Mouse (Mus musculus): ENCODE results near the gene Hoxd11.

Hoxd11 gene

DNA sequence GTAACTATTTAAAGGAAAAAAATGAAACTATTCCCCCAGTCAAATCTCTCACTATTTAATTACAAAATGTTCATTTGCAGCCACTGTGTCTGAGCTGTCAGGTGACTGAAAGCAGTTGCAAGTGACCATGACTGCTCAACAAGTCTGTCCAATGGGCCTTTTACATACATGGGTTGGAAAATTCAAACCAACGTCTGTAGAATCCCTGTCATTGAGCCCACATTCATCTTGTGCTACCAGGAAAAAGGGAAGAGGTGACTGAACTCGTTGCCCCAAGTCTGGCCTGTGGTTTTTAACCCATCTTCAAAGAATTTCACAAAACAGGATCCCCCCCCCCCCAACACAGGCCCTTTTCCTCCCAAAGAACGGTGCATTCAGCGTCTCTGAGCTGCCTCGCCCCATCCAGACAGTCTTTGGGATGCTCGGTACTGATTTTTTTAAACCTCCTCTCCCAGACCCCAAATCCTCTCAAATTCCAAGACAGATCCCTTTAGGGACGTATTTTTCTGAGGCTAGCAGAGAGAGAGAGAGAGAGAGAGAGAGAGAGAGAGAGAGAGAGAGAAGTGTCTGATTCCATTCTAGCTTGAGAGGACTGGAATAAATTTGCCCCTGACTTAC, 16.6 kb downstream of the Hoxd11 start:
- DNase-seq (ENCODE audit: low read depth, low spot score), result no peak

DNA sequence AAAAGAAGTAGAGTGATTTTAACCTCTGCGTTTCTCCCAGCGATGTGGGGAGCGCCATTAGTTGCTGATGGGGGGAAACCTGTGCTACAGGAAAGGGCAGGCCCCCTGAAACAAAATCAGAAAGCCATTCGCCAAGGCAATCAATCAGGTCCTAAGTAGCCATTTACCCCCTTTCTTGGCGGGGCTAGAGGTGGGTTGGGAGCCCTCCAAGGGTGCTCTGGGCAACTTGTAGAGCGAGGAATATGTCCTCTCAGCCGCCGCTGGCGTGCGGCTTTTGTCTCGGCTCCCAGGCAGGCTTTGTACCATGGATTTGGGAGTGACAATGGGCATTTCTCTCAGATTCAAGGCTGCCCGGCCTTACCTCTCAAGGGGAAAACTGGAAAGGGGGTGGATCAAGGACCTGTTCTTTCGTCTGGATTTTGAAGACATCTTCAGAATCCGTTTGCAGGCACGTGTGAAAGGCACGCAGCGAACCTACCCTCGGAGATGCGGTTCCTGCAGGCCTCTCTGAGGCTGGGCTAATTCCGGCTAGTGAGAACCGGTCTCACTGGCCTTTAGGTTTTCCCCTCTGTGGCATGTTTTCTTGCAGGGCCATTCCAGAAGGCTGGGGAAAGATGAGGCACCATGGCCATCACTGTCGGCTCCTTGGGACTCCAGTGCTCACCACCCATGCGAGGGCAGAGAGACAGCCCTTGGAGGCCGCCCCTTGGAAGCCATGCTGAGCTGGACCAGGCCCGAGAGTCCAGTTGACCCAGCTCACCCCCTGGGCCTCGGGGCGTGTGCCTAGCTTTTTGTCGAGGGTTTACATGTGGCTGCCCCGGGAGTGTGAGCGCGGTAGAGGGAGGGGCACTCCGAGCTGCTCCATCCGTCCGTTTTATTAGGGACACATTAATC, 17.3 kb downstream of the Hoxd11 start:
- DNase-seq (ENCODE audit: low read depth, low spot score), result no peak

DNA sequence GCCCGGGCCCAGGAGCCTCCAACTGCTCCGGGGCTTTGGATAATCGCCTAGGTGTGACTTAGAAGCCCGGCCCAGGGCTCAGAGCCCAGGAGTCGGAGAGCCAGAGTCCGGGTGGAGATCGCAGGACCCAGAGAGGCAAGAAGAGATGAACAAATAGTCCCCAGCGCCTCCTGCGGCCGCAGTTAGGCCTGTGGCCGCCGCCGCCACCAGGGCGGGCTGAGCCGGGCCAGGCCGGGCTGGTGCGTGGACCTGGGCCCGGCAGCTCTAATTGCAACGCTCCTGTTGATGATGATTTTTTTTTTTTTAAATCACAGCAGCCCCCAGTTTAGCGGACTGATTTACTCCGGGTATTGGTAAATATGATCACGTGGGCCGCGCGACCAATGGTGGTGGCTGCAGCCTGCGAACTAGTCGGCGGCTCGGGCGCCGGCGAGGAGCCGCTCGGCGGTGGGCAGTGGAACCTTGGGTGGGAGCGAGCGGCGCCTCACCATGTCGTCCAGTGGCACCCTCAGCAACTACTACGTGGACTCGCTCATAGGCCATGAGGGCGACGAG, 18.3 kb downstream of the Hoxd11 start, which contains the start of gene Hoxd9:
Hoxd9 (plus strand) TSS at position 161 of the 555 bp plus-strand sequence.
- no peak for DNase-seq (ENCODE audit: low read depth, low spot score)

DNA sequence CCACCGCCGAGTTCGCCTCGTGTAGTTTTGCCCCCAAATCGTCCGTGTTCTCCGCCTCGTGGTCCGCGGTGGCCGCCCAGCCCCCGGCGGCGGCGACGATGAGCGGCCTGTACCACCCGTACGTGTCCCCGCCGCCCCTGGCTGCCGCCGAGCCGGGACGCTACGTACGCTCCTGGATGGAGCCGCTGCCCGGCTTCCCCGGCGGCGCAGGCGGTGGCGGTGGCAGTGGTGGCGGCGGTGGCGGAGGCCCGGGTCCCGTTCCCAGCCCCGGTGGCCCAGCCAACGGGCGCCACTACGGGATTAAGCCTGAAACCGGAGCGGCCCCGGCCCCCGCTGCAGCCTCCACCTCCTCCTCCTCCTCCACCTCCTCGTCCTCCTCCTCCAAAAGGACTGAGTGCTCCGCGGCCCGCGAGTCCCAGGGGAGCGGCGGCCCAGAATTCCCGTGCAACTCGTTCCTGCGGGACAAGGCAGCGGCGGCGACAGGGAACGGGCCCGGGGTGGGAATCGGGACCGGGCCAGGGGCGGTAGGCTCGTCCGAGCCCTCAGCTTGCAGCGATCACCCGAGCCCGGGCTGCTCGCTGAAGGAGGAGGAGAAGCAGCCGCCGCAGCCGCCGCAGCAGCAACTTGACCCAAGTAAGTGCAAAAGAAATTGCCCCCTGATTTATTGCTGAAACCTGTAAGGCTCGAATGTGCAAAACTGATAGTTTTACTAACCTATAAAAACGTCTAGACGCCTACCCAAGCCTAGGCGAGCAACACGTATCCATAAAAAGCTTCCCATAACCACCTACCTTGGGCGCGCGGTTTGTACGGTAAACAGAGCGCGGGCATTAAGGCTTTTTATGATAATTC, 19.1 kb downstream of the Hoxd11 start:
- DNase-seq (ENCODE audit: low read depth, low spot score), result no peak

DNA sequence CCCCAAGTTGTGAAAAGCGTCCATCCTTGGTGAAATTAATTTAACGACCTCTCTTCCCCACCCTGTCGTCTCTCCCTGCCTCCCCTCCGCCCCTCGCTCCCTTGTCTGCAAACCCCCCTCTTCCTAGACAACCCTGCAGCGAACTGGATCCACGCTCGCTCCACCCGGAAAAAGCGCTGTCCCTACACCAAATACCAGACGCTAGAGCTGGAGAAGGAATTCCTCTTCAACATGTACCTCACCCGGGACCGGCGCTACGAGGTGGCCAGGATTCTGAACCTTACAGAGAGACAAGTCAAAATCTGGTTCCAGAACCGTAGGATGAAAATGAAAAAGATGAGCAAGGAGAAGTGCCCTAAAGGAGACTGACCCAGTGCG, 19.7 kb downstream of the Hoxd11 start:
- DNase-seq (ENCODE audit: low read depth, low spot score), result no peak

DNA sequence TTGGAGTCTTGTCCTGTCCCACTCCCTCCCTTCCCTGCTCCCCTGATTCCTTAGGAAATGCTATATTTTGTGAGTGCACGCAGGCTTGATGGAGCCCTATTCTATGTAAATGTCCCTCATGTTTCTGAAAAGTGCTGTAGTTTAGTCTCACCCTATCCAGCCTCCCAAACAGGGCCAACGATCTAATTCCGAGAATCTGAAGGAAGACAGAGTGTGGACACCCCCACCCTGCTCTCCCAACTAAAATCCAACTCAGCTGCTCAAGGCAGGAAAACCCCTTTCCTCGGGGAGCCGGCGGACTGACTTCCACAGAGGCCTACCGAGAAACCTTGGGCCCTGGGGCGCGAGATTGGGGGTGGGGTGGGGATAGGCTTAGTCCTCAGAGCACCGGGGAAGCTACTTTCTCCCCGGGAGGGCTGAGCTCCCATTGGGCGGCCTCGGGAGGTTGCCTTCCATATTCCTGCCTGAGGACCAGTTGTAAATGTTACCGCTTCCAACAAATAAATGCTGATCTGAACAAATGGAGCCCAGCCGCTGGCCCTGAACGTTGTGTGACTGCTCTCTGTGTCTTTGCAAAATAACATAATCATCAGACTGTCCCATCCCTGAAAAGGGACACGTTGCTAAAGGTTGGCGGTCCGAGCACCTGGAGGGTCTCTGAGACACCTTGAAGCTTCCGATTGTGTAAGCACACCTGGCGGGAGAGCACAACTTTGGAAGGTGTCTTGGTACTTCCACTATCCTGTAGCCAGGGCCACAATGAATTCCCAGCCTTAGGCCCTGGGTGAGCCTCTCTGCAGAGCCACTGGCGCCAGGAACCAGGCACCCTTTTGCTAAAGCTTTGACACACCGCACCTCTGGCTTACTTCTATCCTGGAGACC, 20.5 kb downstream of the Hoxd11 start:
- DNase-seq (ENCODE audit: low read depth, low spot score), result no peak

DNA sequence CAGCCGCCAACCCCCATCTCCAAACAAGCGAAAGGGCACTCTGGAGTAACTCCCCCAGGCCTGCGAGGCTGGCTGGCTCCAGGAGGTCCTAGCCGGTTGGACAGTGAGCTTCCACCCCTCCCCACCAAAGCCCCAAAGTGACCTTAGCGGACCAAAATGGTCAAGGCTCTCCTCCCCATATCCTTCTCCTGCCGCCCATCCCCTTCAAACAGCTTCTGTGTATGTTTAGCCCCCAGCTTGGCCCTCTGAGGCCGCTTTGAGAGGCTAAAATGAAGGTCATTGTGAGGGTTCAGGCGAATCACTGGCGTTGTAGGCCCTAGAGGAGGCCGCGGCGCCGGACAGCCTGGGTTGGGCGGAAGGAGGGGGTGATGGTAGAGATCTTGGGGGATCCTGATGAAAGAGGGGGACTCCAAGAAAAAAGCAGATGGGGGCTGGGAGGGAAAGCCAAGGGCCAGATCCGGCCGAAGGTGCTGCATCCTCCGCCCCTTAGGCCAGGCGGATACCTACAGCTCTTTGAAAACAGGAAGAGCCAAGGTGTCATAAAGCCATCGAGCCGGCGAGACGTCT, 21.3 kb downstream of the Hoxd11 start:
- DNase-seq (ENCODE audit: low read depth, low spot score), result no peak

DNA sequence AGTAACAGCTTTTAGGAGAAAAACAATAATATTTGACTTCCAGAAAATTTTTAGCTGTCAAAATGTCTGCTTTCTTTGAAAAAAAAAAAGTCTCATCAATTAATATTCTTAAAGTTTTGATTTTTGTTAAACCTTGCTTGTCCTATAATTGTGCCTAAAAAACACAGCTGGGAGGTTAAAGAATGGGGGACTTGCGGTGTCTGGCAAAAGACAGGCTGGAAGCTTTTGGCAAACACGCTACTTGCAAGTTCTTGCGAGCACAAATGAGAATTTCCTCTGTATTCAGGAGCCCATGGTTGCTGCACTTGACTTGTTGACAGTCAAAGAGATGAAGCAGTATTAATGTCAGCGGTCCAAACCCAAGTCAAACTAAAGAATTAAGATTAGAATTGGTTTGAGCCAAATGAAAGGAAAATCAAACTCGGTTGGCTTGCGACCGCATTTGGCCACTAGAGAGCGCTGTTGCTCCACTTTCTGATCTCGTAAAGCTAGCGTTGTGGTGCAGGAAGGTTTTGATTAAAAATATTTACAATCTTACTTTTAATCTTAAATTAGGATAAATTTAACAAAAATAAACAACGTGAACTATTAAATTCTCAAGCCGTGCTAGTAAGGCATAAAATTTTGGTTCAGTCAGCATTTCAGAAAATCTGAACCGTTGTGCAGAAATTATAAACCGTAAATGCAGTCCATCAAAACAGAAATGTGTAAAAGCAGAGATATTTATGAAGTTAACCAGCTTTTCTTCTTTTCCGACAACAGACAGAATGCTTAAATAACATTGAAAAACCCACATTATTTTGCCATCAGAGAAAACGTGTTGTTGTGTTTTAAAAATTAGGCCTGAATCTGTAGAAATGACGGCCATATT, 22.8 kb downstream of the Hoxd11 start:
- no peak for DNase-seq (ENCODE audit: low read depth, low spot score)

DNA sequence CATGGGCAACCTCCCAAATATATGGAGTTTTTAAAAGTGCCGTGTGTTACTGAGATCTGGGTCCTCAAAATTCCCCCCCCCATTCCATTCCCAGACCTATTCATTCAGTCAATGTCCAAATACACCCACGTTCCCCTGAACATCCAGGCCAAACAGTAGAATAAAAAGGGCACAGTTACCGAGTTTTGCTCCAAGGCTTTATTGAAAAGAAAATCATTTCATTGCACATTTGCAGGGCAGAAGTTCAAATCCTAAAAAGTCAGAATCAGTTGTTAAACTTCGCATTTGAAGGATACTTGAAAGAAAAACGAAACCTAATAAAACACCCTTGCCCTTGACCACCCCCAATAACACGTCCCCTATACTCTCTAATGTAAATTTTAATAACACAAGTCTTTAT, 23.5 kb downstream of the Hoxd11 start:
- DNase-seq (ENCODE audit: low read depth, low spot score), result no peak

DNA sequence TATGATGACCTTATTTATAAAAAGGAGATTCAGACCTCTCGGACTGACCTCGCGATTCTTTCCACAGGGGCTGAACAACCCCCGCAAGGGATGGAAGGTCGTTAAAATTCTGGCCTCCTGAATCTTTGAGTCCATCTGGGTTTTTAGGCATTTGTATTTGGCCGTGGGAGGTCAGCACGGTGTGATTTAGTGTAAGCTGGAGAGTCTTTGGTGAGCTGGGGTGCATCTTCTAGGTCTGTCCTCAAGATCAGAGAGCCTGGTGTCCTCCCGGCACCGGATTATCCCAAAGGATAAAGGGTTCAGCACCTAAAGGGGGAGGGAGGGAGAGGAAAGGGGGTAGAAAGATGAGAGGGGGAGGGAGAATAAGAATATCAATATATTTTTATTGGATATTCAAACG, 24.0 kb downstream of the Hoxd11 start:
- DNase-seq (ENCODE audit: low read depth, low spot score), result no peak

DNA sequence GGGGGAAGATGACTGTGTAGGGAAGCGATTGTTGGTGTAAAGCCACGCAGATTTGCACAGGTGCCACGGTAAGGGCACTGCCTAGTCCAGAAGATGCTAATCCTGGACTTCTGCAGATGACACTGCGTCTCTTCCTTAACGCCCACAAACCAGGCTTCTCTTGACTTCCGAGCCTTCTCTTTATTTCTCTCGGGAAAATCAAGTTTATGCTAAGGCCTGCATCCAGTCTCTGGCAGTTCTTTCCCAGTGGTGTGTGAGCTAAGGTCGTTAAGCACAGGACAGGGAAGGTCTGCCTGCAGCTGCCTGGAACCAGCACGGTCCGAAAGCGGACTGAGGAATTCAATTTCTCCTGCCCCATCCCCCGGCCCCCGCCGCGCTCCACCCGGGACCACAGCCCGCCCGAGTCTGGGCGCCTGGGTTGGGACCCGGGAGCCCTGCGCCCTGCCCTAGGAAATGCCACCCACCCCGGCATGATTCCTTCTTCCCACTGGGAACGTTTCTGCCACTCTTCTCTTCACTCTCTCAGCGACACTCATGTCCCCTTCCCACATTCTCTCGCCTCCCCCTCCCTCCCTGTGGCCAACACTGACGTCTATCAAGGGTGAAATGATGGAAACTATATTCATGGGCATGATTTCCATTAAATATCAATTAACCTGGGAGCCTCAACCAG, 24.5 kb downstream of the Hoxd11 start:
- DNase-seq (ENCODE audit: low read depth, low spot score), result no peak

DNA sequence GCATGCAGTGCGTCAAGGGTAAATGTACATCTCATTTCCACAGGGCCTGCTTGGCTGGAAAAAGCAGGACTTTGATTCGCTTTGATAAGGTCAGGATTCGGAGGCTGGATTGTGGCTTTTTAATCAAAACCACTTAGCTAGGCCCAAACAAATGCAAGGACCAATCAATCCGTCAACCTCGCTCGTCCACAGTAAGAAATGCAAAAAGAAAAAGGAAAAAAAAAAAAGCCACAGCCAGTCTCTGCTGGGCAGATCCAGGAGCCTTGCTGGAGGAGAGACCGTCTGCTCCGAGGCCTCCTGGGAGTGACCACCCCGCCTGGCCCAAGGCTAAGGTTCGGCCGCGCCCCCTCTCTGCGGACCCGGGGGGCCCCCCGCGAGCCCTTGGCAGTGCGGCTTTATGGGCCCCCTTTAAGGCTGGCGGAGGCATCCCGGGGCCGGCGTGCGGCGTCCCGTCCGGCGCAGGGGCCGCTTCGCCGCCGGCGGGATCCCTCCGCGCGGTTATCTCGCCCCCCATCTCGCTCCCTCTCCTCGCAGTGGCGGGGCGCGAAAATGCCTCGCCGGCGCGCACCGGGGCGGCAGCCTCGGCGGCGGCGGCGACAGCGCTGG, 25.1 kb downstream of the Hoxd11 start, which contains the start of gene Hoxd8:
Hoxd8 (plus strand) TSS at position 223 of the 606 bp plus-strand sequence.
- DNase-seq (ENCODE audit: low read depth, low spot score), result no peak

DNA sequence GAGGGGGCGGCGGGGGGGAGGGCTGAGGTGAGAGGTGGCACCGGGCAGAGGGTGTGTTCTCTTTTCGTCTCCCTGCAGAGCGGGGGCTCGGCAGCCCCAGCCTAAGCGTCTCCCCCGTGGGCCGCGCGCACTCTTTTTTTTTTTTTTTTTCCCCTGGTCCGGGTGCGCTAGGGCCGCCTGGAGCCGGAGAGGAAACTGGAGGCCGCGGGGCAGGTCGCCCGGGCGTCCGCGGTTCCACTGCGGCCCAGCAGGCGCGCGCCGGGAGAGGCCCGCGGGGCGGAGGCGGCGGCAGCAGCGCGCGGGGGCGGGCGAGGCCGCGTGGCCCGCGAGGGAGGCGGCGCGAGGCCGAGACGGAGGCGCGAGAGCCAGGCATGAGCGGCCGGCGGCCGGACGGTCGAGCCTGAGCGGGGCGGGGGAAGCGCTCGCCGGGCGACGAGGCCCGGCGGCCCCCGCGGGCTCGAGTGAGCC, 25.7 kb downstream of the Hoxd11 start:
- no peak for DNase-seq (ENCODE audit: low read depth, low spot score)

DNA sequence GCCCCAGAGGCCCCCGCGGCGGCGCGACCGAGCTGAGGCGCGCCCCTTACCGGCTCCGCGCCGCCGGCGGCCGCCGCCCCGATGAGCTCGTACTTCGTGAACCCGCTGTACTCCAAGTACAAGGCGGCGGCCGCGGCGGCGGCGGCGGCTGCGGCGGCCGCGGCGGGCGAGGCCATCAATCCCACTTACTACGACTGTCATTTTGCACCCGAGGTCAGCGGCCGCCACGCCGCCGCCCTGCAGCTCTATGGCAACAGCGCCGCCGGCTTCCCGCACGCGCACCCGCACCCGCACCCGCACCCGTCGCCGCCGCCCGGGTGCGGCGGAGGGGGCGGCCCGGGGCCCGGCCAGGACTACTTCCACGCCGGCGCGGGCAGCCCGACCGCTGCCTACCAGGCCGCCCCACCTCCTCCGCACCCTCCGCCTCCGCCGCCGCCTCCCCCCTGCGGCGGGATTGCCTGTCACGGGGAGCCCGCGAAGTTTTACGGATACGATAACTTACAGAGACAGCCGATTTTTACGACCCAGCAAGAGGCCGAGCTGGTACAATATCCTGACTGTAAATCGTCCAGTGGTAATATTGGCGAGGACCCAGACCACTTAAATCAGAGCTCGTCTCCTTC, 26.2 kb downstream of the Hoxd11 start:
- no peak for DNase-seq (ENCODE audit: low read depth, low spot score)

DNA sequence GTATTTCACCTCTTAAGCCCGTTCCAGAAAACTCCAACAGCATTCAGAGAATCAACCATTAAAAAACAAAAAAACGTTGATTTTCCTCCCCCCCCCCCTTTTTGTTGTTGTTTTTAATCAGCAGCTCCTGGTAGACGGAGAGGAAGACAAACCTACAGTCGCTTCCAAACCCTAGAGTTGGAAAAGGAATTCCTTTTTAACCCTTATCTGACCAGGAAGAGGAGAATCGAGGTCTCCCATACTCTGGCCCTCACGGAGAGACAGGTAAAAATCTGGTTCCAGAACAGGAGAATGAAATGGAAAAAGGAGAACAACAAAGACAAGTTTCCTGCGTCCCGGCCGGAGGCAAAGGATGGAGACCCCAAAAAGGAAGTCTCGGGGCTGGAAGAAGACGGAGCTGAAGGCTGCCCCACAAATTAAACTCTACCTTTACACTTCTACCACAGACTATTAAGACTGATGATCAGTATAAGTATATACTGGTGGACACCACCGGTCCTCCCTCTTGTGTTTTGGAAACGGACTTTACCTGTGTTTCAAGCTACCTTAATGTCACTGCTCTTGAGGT, 27.1 kb downstream of the Hoxd11 start:
- no peak for DNase-seq (ENCODE audit: low read depth, low spot score)

DNA sequence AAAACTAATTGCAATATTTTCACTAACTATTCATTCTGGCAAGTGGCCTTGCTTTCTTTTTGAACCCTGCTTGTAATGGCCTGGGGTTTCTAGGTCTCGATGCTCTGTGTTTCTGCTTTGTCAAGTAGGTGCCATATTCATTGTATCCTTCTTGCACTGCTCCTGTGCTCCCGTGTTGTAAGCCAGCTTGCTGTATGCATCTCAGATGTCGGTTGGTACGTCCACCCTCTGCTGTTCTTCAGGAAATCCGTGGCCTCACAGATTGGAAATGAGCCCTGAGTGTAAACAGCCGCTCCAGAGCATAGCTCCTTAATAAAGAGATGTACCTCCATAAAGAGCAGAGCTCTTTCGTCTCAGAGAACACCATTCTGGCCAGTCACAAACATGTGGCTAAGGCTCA, 28.2 kb downstream of the Hoxd11 start:
- DNase-seq (ENCODE audit: low read depth, low spot score), result no peak

DNA sequence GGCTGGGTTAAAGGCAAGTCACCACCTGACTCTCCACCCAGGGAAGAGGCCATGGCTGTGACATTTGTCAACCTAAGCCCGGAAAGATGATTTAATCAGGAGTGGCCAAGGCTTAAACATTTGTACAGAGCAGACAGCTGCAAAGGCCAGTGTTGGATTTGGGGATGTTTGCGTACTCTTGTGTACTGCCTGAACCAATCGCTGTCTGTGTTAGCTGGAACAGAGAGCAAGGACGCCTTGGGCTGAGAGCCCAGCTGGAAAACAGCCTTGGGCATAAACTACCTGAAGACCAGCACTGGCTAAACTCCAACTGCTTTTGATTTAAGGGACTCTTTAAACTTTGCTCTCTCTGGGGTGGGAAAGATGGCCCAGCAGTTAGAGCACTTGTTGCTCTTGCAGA, 29.3 kb downstream of the Hoxd11 start:
- DNase-seq (ENCODE audit: low read depth, low spot score), result no peak
